In genomic region chr2:24739701-24740100, GRCm38 (mm10) we compare ENCODE assay signal across 15 mouse cellular contexts. TPM values are rescaled to one million over a fixed set of nuclear protein-coding genes. Genes with fewer than 3 reads are reported as not detected.
"Had no signal": no experiment of that assay in that cellular context is flagged by ENCODE, and none has a peak within 500 bp of the region (broad histone marks: within the 10 kb centered on the region; RNA-seq: fewer than 3 reads in every experiment).

No protein-coding gene starts in this region.

- DNase-seq: kidney, adult 18-20 months; kidney, adult 9 months; kidney, postnatal 14 days; left cerebral cortex, postnatal 4 days; liver, postnatal 0 days; lung, embryonic 14.5 days; right cerebral cortex, postnatal 25 days; spleen, adult 18-20 months; thymus, adult 18-20 months; thymus, postnatal 36 days had no signal

- ATAC-seq: inflammation-experienced regulatory T-cells, adult 6 months; intestine, embryonic 16.5 days; liver, postnatal 0 days; lung, postnatal 0 days; midbrain, embryonic 13.5 days had no signal

RNA-seq across cellular contexts. Expression of gene Cacna1b, which starts 23.3 kb away (rescaled TPM):
- total RNA-seq: megakaryocyte, adult 5-6 weeks had no signal
